Mouse (Mus musculus) kidney, adult 2 months (tissue): ENCODE data around the gene 1700021F05Rik.

Experiments
- CTCF ChIP-seq: fragments of 200-500 bp; conservative IDR thresholded peaks from 2 replicates; pipeline ENCODE4 v1.5.1; 2011; ENCODE audit warnings: low read depth, mild to moderate bottlenecking, control low read depth, low read length, moderate library complexity, mixed read lengths; ENCODE audit not compliant: insufficient read depth, insufficient read length
- POLR2A ChIP-seq: fragments of 200-500 bp; IDR thresholded peaks from one replicate; pipeline ENCODE4 v1.6.1; 2011; ENCODE audit warnings: low read depth, low read length, control low read depth

GRCm38 (mm10) chr10:43578754-43579380, 38.1 kb upstream of the 1700021F05Rik start:
- TF ChIP-seq POLR2A (peak; percentile 85), CTCF (no peak)
